Comparison of ENCODE assay signal across 8 mouse cellular contexts in genomic region chr5:89883051-89883907, GRCm38 (mm10). TPM values are rescaled to one million over a fixed set of nuclear protein-coding genes. Genes with fewer than 3 reads are reported as not detected.
DNase-seq lines count a peak whose midpoint lies in the region; ATAC-seq and TF ChIP-seq lines count a peak whose summit lies in the region.

Adamts3 (minus strand) TSS chr5:89883334.

- DNase-seq in ES-E14 (ENCODE audit: low read depth, low spot score): peak; percentile 29
- DNase-seq in cerebellum, adult 18-20 months: peak; percentile 11 to 45
- DNase-seq in heart, postnatal 14 days: peak; percentile 63 to 67
- peak; percentile 41 to 74 for DNase-seq in kidney, postnatal 36 days
- DNase-seq in liver, postnatal 0 days: peak; percentile 48
- DNase-seq in thymus, postnatal 14 days: peak; percentile 42

- in situ Hi-C loops in ES-E14 (cut with MboI; ENCODE audit: low sequenced_read_pairs in 2 of 2, unreplicated experiment in 2 of 2): no loop called here

- H3K27ac ChIP-seq in ES-E14 (ENCODE audit: insufficient read depth, low read depth, low read length, poor library complexity, severe bottlenecking): no peak within 1 kb of the TSS
- peak within 1 kb of the TSS; percentile 89 for H3K27ac ChIP-seq in forebrain, embryonic 16.5 days (ENCODE audit: low read length)
- 0 out of 2 replicates have a peak within 1 kb of the TSS, but pooled peaks have one; percentile 22 for H3K27ac ChIP-seq in liver, postnatal 0 days (ENCODE audit: low read depth)
- no peak within 1 kb of the TSS for H3K27ac ChIP-seq in neural tube, embryonic 12.5 days

- H3K27me3 ChIP-seq in forebrain, embryonic 16.5 days (replicated peaks; ENCODE audit: control insufficient read depth, insufficient read depth, low read length): no peaks in the 10 kb centered on the region
- H3K27me3 ChIP-seq in liver, postnatal 0 days (ENCODE audit: insufficient read depth, low read length): 0 out of 2 replicates have a peak, but pooled peaks cover 4% of the 10 kb centered on the region
- H3K27me3 ChIP-seq in neural tube, embryonic 12.5 days (replicated peaks): no peaks in the 10 kb centered on the region

- peak within 1 kb of the TSS; percentile 78 for H3K9ac ChIP-seq in ES-E14 (ENCODE audit: insufficient read depth, low read depth, low read length, poor library complexity, severe bottlenecking)
- H3K9ac ChIP-seq in forebrain, embryonic 16.5 days (replicated peaks; ENCODE audit: low read depth, low read length): peak within 1 kb of the TSS; percentile 77
- H3K9ac ChIP-seq in liver, postnatal 0 days (replicated peaks): peak within 1 kb of the TSS; percentile 69
- H3K9ac ChIP-seq in neural tube, embryonic 12.5 days: peak within 1 kb of the TSS; percentile 72

- peak; percentile 89 for ATAC-seq in forebrain, embryonic 16.5 days
- ATAC-seq in liver, postnatal 0 days: peak; percentile 64
- ATAC-seq in neural tube, embryonic 12.5 days (ENCODE audit: low FRiP score, low read depth): peak; percentile 86

- no peak for TF ChIP-seq CTCF in liver, postnatal 0 days (IDR thresholded peaks at IDR 0.05; ENCODE audit: low read depth)

- no peaks in the 10 kb centered on the region for H3K9me3 ChIP-seq in ES-E14 (ENCODE audit: control insufficient read depth, insufficient read depth, low read depth, low read length)
- H3K9me3 ChIP-seq in forebrain, embryonic 16.5 days (ENCODE audit: control insufficient read depth, low read length): no peaks in the 10 kb centered on the region
- no peaks in the 10 kb centered on the region for H3K9me3 ChIP-seq in liver, postnatal 0 days (ENCODE audit: low read length)
- 0 out of 2 replicates have a peak, but pooled peaks cover 5% of the 10 kb centered on the region for H3K9me3 ChIP-seq in neural tube, embryonic 12.5 days

- no peak for TF ChIP-seq EP300 in liver, postnatal 0 days (IDR thresholded peaks at IDR 0.05; ENCODE audit: low read depth)

- WGBS in forebrain, embryonic 16.5 days: under 1% methylated on average over 72 of the region's 78 CpGs
- WGBS in liver, postnatal 0 days (ENCODE audit: insufficient replicate concordance): 2% methylated on average over 36 of the region's 78 CpGs
- under 1% methylated on average over 69 of the region's 78 CpGs for WGBS in neural tube, embryonic 12.5 days

- H3K4me3 ChIP-seq in ES-E14 (ENCODE audit: insufficient read depth in 1 of 2, low read depth in 1 of 2, low read length in 2 of 2, poor library complexity in 1 of 2, severe bottlenecking in 1 of 2): peak within 1 kb of the TSS; percentile 68 to 78
- peak within 1 kb of the TSS; percentile 92 for H3K4me3 ChIP-seq in forebrain, embryonic 16.5 days (replicated peaks; ENCODE audit: low read length)
- peak within 1 kb of the TSS; percentile 62 for H3K4me3 ChIP-seq in liver, postnatal 0 days (ENCODE audit: low read depth, low read length)
- H3K4me3 ChIP-seq in neural tube, embryonic 12.5 days: peak within 1 kb of the TSS; percentile 67

- no peaks in the 10 kb centered on the region for H3K4me1 ChIP-seq in ES-E14 (ENCODE audit: control insufficient read depth in 2 of 2, insufficient read depth in 2 of 2, low read length in 2 of 2, poor library complexity in 1 of 2)
- peaks cover 20% of the 10 kb centered on the region for H3K4me1 ChIP-seq in forebrain, embryonic 16.5 days (replicated peaks; ENCODE audit: control insufficient read depth, insufficient read depth, low read length)
- H3K4me1 ChIP-seq in liver, postnatal 0 days (ENCODE audit: insufficient read depth): peaks cover 6% of the 10 kb centered on the region
- 0 out of 2 replicates have a peak, but pooled peaks cover 5% of the 10 kb centered on the region for H3K4me1 ChIP-seq in neural tube, embryonic 12.5 days

- intact Hi-C loops in heart, postnatal 14 days (cut with DNase I): no loop called here

- peak within 1 kb of the TSS; percentile 100 for H3K4me2 ChIP-seq in forebrain, embryonic 16.5 days (ENCODE audit: low read length)
- peak within 1 kb of the TSS; percentile 98 for H3K4me2 ChIP-seq in liver, postnatal 0 days (ENCODE audit: low read depth, low read length)
- peak within 1 kb of the TSS; percentile 96 for H3K4me2 ChIP-seq in neural tube, embryonic 12.5 days (replicated peaks)

- H3K36me3 ChIP-seq in ES-E14 (ENCODE audit: control insufficient read depth, insufficient read depth, low read length, poor library complexity, severe bottlenecking): no peaks in the 10 kb centered on the region
- no peaks in the 10 kb centered on the region for H3K36me3 ChIP-seq in forebrain, embryonic 16.5 days (ENCODE audit: control insufficient read depth, insufficient read depth)
- H3K36me3 ChIP-seq in liver, postnatal 0 days (replicated peaks; ENCODE audit: insufficient read depth, low read length): no peaks in the 10 kb centered on the region
- H3K36me3 ChIP-seq in neural tube, embryonic 12.5 days: no peaks in the 10 kb centered on the region

TF ChIP-seq in ES-E14, 5 proteins besides CTCF, POLR2A, EP300 and RAD21:
- TF ChIP-seq MAFK (IDR thresholded peaks at IDR 0.05; ENCODE audit: insufficient read depth, low read depth, low read length) (no peak), HCFC1 (IDR thresholded peaks at IDR 0.05; ENCODE audit: borderline replicate concordance, insufficient read depth, low read length) (no peak), ZNF384 (IDR thresholded peaks at IDR 0.05; ENCODE audit: low read depth, low read length) (no peak), ZC3H11A (IDR thresholded peaks at IDR 0.05; ENCODE audit: borderline replicate concordance, low read depth, low read length) (no peak), CHD2 (IDR thresholded peaks at IDR 0.05; ENCODE audit: low read depth, low read length) (no peak)
TF ChIP-seq in ES-E14: peak in this region for 0.

RNA-seq across cellular contexts. Expression of gene Adamts3, which starts in this region (rescaled TPM):
- 0.58 and 1.2 TPM in 2 replicates for total RNA-seq in ES-E14 (2012; rRNA removed)
- 14.3 and 18.1 TPM in 2 replicates for polyA plus RNA-seq in forebrain, embryonic 16.5 days (2015; fragmentation: Nextera tagmentation; extraction: Ambion mirVana)
- total RNA-seq in heart, postnatal 14 days (2021): 1 to 10 TPM; 8.1 to 8.9 TPM
- 0.46 and 0.51 TPM in 2 replicates for polyA plus RNA-seq in liver, postnatal 0 days (2015; fragmentation: Nextera tagmentation; extraction: Ambion mirVana)
- polyA plus RNA-seq in neural tube, embryonic 12.5 days (2016; fragmentation: Nextera tagmentation; extraction: Ambion mirVana): 3.9 and 5.6 TPM in 2 replicates

Comparison
In these comparisons a context has a peak if more than half of its experiments do, and no peak if none do; other contexts are left out.
1. Peak in DNase-seq, ATAC-seq, H3K4me3 ChIP-seq, H3K27ac ChIP-seq, H3K9ac ChIP-seq and H3K4me2 ChIP-seq in liver, postnatal 0 days; RNA of the gene not detected or under 1 TPM.